Mouse (Mus musculus): ENCODE data around the gene Ptgfr.

- TF ChIP-seq NANOG (IDR thresholded peaks at IDR 0.05; ENCODE audit: borderline replicate concordance, low read length) = no peak
- TF ChIP-seq CTCF (conservative IDR thresholded peaks at IDR 0.05; ENCODE audit: low read length) = no peak
- TF ChIP-seq POU5F1 (IDR thresholded peaks at IDR 0.05; ENCODE audit: borderline replicate concordance, low read length) = no peak
These were observed 8.9 kb upstream of the Ptgfr start for GRCm38 (mm10) chr3:151846292-151846691.
